Mouse (Mus musculus): ENCODE measurements around the gene Mvb12a. TPM values are rescaled to one million over a fixed set of nuclear protein-coding genes. Genes with fewer than 3 reads are reported as not detected.
A peak's percentile ranks its signal among the peaks of the same experiment; 100 is the strongest.
"Not testable (repeated sequence)": the region's sequence is repeated elsewhere in the genome, so short reads cannot be mapped to it uniquely, and the experiment has no call there.

Gene Mvb12a
- total and polyA plus RNA-seq, 3 experiments, result 80.5 to 157 (median 128) TPM

- in situ Hi-C loops (cut with MboI; ENCODE audit: low pct_ligation_motif_present, low pct_unique_long_range_greater_than_20kb, low sequenced_read_pairs); H3K79me2 ChIP-seq (replicated peaks; ENCODE audit: control insufficient read depth, extremely low read depth, insufficient read depth, poor library complexity, severe bottlenecking); H3K9me3 ChIP-seq (replicated peaks; ENCODE audit: low read length); H3K4me2 ChIP-seq (ENCODE audit: insufficient read depth, low read depth, poor library complexity, severe bottlenecking); H3K4me3 ChIP-seq (replicated peaks in 1 of 3; ENCODE audit: low read depth in 2 of 3, low read length in 2 of 3, poor library complexity in 1 of 3); dilution Hi-C loops (cut with MboI; ENCODE audit: extremely low pct_ligation_motif_present, extremely low pct_unique_long_range_greater_than_20kb, low sequenced_read_pairs); H3K27me3 ChIP-seq (replicated peaks): not testable (repeated sequence)
- TF ChIP-seq POLR2A (IDR thresholded peaks at IDR 0.05; ENCODE audit: low read depth, low read length), result peak; percentile 53; the same call in 1 of the 2 replicates
- 0 out of 2 replicates have a peak, but pooled peaks have one; percentile 16 for TF ChIP-seq JUND (conservative IDR thresholded peaks at IDR 0.05; ENCODE audit: low read depth, low read length)
- 0 out of 2 replicates have a peak, but pooled peaks have one; percentile 9 for TF ChIP-seq E2F4 (IDR thresholded peaks at IDR 0.05; ENCODE audit: insufficient replicate concordance, low read depth, low read length)
- TF ChIP-seq CTCF (conservative IDR thresholded peaks at IDR 0.05 in 1 of 2, IDR thresholded peaks at IDR 0.05 in 1 of 2; ENCODE audit: low read depth in 2 of 2, low read length in 2 of 2), result peak; percentile 34 to 73; a peak in 3 of 4 replicates
- TF ChIP-seq TCF12 (IDR thresholded peaks at IDR 0.05; ENCODE audit: low read depth, low read length), result peak; percentile 32; the same call in 1 of the 2 replicates
- TF ChIP-seq SMC3 (IDR thresholded peaks at IDR 0.05; ENCODE audit: low read depth, low read length), result peak; percentile 33; the same call in 1 of the 2 replicates
- TF ChIP-seq IRF4 (IDR thresholded peaks at IDR 0.05; ENCODE audit: low read depth, low read length), result peak; percentile 38
- peak; percentile 36 for TF ChIP-seq NELFE (IDR thresholded peaks at IDR 0.05; ENCODE audit: low read depth, low read length)
- peak; percentile 48; the same call in 1 of the 2 replicates for TF ChIP-seq EP300 (IDR thresholded peaks at IDR 0.05; ENCODE audit: low read length)
- peak; percentile 80 for TF ChIP-seq MAX (IDR thresholded peaks at IDR 0.05; ENCODE audit: low read length)
- TF ChIP-seq HCFC1 (IDR thresholded peaks at IDR 0.05; ENCODE audit: low read depth, low read length), result peak; percentile 27; the same call in 1 of the 2 replicates
- TF ChIP-seq SIN3A (IDR thresholded peaks at IDR 0.05; ENCODE audit: low read length), result peak; percentile 35; the same call in 1 of the 2 replicates
- TF ChIP-seq CHD1 (IDR thresholded peaks at IDR 0.05; ENCODE audit: low read depth, low read length), result peak; percentile 93; the same call in 1 of the 2 replicates
- TF ChIP-seq RAD21 (IDR thresholded peaks at IDR 0.05; ENCODE audit: low read depth, low read length), result peak; percentile 3
- TF ChIP-seq MYC (IDR thresholded peaks at IDR 0.05; ENCODE audit: low read depth, low read length), result peak; percentile 39; the same call in 1 of the 2 replicates
- peak; percentile 84 for DNase-seq (ENCODE audit: extremely low read depth)
- Histone ChIP-seq H3K4me1 (ENCODE audit: control insufficient read depth in 1 of 2, insufficient read depth in 2 of 2) (peaks cover 38 to 82% of the 10 kb centered on the region in 2 experiments), H3K27ac (ENCODE audit: insufficient read depth, low read depth) (peak overlapping the region; percentile 90), H3K36me3 (replicated peaks in 1 of 2; ENCODE audit: control insufficient read depth in 1 of 2, insufficient read depth in 1 of 2, low read length in 1 of 2) (peaks cover 5 to 15% of the 10 kb centered on the region in 2 experiments), H3K9ac (ENCODE audit: insufficient read depth, low read depth) (peak overlapping the region; percentile 23; the same call in 1 of the 2 replicates)
These were observed 11.8 kb upstream of the Mvb12a start for GRCm38 (mm10) chr8:71530735-71531467.

GRCm38 (mm10) chr8:71534263-71534810 lies 8.4 kb upstream of the Mvb12a start:
- peaks cover 5 to 15% of the 10 kb centered on the region in 2 experiments for H3K36me3 ChIP-seq (replicated peaks in 1 of 2; ENCODE audit: control insufficient read depth in 1 of 2, insufficient read depth in 1 of 2, low read length in 1 of 2)
- no peak for DNase-seq (ENCODE audit: extremely low read depth)
- peaks cover 19 to 71% of the 10 kb centered on the region in 2 experiments for H3K4me1 ChIP-seq (ENCODE audit: control insufficient read depth in 1 of 2, insufficient read depth in 2 of 2)
- H3K79me2 ChIP-seq (replicated peaks; ENCODE audit: control insufficient read depth, extremely low read depth, insufficient read depth, poor library complexity, severe bottlenecking), result peaks cover 11% of the 10 kb centered on the region; the same call in 1 of the 2 replicates
- H3K9me3 ChIP-seq (replicated peaks; ENCODE audit: low read length), result no peaks in the 10 kb centered on the region
- no peak overlapping the region for H3K9ac ChIP-seq (ENCODE audit: insufficient read depth, low read depth)
- no peak overlapping the region for H3K4me2 ChIP-seq (ENCODE audit: insufficient read depth, low read depth, poor library complexity, severe bottlenecking)
- TF ChIP-seq ZKSCAN1 (IDR thresholded peaks at IDR 0.05; ENCODE audit: borderline replicate concordance, low read depth, low read length), result no peak
- peak in 1 of 2 experiments; percentile 45; a peak in 2 of 4 replicates for TF ChIP-seq CTCF (conservative IDR thresholded peaks at IDR 0.05 in 1 of 2, IDR thresholded peaks at IDR 0.05 in 1 of 2; ENCODE audit: low read depth in 2 of 2, low read length in 2 of 2)
- 0 out of 2 replicates have a peak, but pooled peaks have one; percentile 29 for TF ChIP-seq CHD2 (IDR thresholded peaks at IDR 0.05; ENCODE audit: low read length)
- TF ChIP-seq MAZ (IDR thresholded peaks at IDR 0.05; ENCODE audit: low read depth, low read length), result no peak
- H3K4me3 ChIP-seq (replicated peaks in 1 of 3; ENCODE audit: low read depth in 2 of 3, low read length in 2 of 3, poor library complexity in 1 of 3), result no peak overlapping the region
- H3K27ac ChIP-seq (ENCODE audit: insufficient read depth, low read depth), result no peak overlapping the region
- dilution Hi-C loops (cut with MboI; ENCODE audit: extremely low pct_ligation_motif_present, extremely low pct_unique_long_range_greater_than_20kb, low sequenced_read_pairs) (no loop called here), in situ Hi-C loops (cut with MboI; ENCODE audit: low pct_ligation_motif_present, low pct_unique_long_range_greater_than_20kb, low sequenced_read_pairs) (no loop called here)
- no peaks in the 10 kb centered on the region for H3K27me3 ChIP-seq (replicated peaks)
